Mouse (Mus musculus): ENCODE measurements around the gene Asic2. TPM values are rescaled to one million over a fixed set of nuclear protein-coding genes. Genes with fewer than 3 reads are reported as not detected.

The Asic2 gene
- polyA plus RNA-seq, 1 experiment from 2014 or later, result 0.47 TPM

GRCm38 (mm10) chr11:81100829-81101228, 867.4 kb downstream of the Asic2 start:
- H3K9ac ChIP-seq (ENCODE audit: low read length), result no peak overlapping the region
- no peak overlapping the region for H3K27ac ChIP-seq (replicated peaks)
- H3K4me3 ChIP-seq (ENCODE audit: low read depth, low read length), result no peak overlapping the region
- no peaks in the 10 kb centered on the region for H3K4me1 ChIP-seq (replicated peaks; ENCODE audit: control insufficient read depth, insufficient read depth)
- ATAC-seq (ENCODE audit: low FRiP score, low TSS enrichment) (no peak), DNase-seq (ENCODE audit: low spot score) (no peak)
- TF ChIP-seq EP300 (optimal IDR thresholded peaks at IDR 0.05) (no peak), CTCF (IDR thresholded peaks at IDR 0.05; ENCODE audit: low read depth) (no peak)
- H3K4me2 ChIP-seq (replicated peaks; ENCODE audit: low read depth), result no peak overlapping the region
- WGBS, result 64% methylated on average over 6 of the region's 6 CpGs
- no peaks in the 10 kb centered on the region for H3K36me3 ChIP-seq (ENCODE audit: control insufficient read depth, insufficient read depth, low read length)
- H3K27me3 ChIP-seq (ENCODE audit: control insufficient read depth, insufficient read depth, low read length), result no peaks in the 10 kb centered on the region
- no peaks in the 10 kb centered on the region for H3K9me3 ChIP-seq (ENCODE audit: control insufficient read depth, low read length)

DNA sequence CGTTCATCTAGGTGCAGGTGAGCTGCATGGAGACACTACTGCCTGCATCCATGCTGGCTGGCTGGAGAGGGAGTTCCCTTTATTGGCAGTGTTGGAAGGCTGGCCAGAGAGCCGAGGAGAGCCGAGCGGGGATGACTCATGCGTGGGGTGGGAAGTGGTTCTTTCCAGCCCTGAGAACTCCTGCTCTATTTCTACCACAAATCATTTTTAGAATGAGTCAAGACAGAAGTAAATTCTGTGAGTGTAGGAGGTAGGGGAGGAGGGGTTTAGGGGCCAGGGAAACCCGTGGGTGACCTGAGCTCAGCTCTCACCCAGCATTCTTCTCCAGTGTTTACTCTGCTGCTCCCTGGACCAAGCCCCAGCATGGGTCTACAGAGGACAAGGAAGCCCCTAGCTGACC, 872.2 kb downstream of the Asic2 start:
- H3K27me3 ChIP-seq (ENCODE audit: control insufficient read depth, insufficient read depth, low read length), result no peaks in the 10 kb centered on the region
- no peaks in the 10 kb centered on the region for H3K36me3 ChIP-seq (ENCODE audit: control insufficient read depth, insufficient read depth, low read length)
- DNase-seq (ENCODE audit: low spot score) (peak; percentile 56), ATAC-seq (ENCODE audit: low FRiP score, low TSS enrichment) (peak; percentile 77; the same call in 1 of the 2 replicates)
- no peak overlapping the region for H3K27ac ChIP-seq (replicated peaks)
- H3K9me3 ChIP-seq (ENCODE audit: control insufficient read depth, low read length), result no peaks in the 10 kb centered on the region
- H3K4me3 ChIP-seq (ENCODE audit: low read depth, low read length), result no peak overlapping the region
- TF ChIP-seq EP300 (optimal IDR thresholded peaks at IDR 0.05) (no peak), CTCF (IDR thresholded peaks at IDR 0.05; ENCODE audit: low read depth) (no peak)
- no peaks in the 10 kb centered on the region for H3K4me1 ChIP-seq (replicated peaks; ENCODE audit: control insufficient read depth, insufficient read depth)
- WGBS, result 16% methylated on average over 6 of the region's 6 CpGs
- H3K4me2 ChIP-seq (replicated peaks; ENCODE audit: low read depth), result no peak overlapping the region
- no peak overlapping the region for H3K9ac ChIP-seq (ENCODE audit: low read length)

DNA sequence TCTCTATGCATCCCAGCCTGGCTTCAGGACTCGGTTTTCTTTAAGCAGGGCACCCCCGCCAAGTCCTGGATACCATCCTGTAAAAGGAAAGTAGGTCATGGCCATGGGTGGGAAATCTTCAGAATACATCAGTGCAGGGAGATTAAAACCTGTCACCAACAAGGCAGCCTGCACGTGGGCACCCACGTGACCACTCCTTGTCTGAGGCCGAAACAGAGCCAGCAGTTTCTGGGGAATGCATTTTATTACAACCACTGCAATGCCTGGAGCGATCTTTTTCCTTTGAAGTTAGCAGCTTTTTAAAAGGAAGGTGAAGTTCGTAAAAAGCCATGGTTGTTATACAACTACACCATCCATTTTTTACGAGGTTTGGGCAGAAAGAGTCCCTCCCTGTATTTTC, 873.7 kb downstream of the Asic2 start:
- Histone ChIP-seq H3K27ac (replicated peaks) (no peak overlapping the region), H3K9me3 (ENCODE audit: control insufficient read depth, low read length) (no peaks in the 10 kb centered on the region), H3K4me3 (ENCODE audit: low read depth, low read length) (no peak overlapping the region), H3K27me3 (ENCODE audit: control insufficient read depth, insufficient read depth, low read length) (no peaks in the 10 kb centered on the region), H3K36me3 (ENCODE audit: control insufficient read depth, insufficient read depth, low read length) (no peaks in the 10 kb centered on the region), H3K4me1 (replicated peaks; ENCODE audit: control insufficient read depth, insufficient read depth) (no peaks in the 10 kb centered on the region), H3K9ac (ENCODE audit: low read length) (no peak overlapping the region), H3K4me2 (replicated peaks; ENCODE audit: low read depth) (no peak overlapping the region)
- DNase-seq (ENCODE audit: low spot score) (no peak), ATAC-seq (ENCODE audit: low FRiP score, low TSS enrichment) (no peak)
- 67% methylated on average over 8 of the region's 8 CpGs for WGBS
- no peak for TF ChIP-seq CTCF (IDR thresholded peaks at IDR 0.05; ENCODE audit: low read depth)
- TF ChIP-seq EP300 (optimal IDR thresholded peaks at IDR 0.05), result no peak

GRCm38 (mm10) chr11:81092161-81092560, 876.1 kb downstream of the Asic2 start:
- Histone ChIP-seq H3K9ac (ENCODE audit: low read length) (no peak overlapping the region), H3K4me1 (replicated peaks; ENCODE audit: control insufficient read depth, insufficient read depth) (no peaks in the 10 kb centered on the region), H3K9me3 (ENCODE audit: control insufficient read depth, low read length) (no peaks in the 10 kb centered on the region), H3K4me3 (ENCODE audit: low read depth, low read length) (no peak overlapping the region), H3K4me2 (replicated peaks; ENCODE audit: low read depth) (no peak overlapping the region), H3K27ac (replicated peaks) (no peak overlapping the region), H3K27me3 (ENCODE audit: control insufficient read depth, insufficient read depth, low read length) (no peaks in the 10 kb centered on the region), H3K36me3 (ENCODE audit: control insufficient read depth, insufficient read depth, low read length) (no peaks in the 10 kb centered on the region)
- 72% methylated on average over 2 of the region's 2 CpGs for WGBS
- DNase-seq (ENCODE audit: low spot score), result no peak
- no peak for ATAC-seq (ENCODE audit: low FRiP score, low TSS enrichment)
- TF ChIP-seq CTCF (IDR thresholded peaks at IDR 0.05; ENCODE audit: low read depth) (no peak), EP300 (optimal IDR thresholded peaks at IDR 0.05) (no peak)

DNA sequence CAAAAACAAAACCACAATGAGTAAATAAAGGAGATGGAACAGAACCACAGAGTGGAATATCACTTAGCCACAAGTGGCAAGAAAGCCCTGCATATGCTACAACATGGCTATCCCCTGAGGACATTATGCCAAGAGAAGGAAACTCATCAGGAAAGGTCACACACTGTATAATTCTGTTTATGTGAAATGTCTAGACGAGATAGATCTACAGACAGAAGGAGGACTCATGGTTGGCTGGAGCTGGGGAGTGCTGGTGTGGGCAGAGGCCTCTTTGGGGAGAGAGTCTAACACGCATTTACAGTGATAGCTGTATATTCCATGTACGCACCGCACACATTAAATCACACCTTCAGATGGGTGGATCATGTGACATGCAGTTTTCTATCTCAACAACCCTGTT, 884.4 kb downstream of the Asic2 start:
- WGBS, result 57% methylated on average over 4 of the region's 4 CpGs
- no peak for ATAC-seq (ENCODE audit: low FRiP score, low TSS enrichment)
- TF ChIP-seq CTCF (IDR thresholded peaks at IDR 0.05; ENCODE audit: low read depth) (no peak), EP300 (optimal IDR thresholded peaks at IDR 0.05) (no peak)
- Histone ChIP-seq H3K4me1 (replicated peaks; ENCODE audit: control insufficient read depth, insufficient read depth) (no peaks in the 10 kb centered on the region), H3K4me3 (ENCODE audit: low read depth, low read length) (no peak overlapping the region), H3K27ac (replicated peaks) (no peak overlapping the region), H3K9me3 (ENCODE audit: control insufficient read depth, low read length) (no peaks in the 10 kb centered on the region), H3K27me3 (ENCODE audit: control insufficient read depth, insufficient read depth, low read length) (no peaks in the 10 kb centered on the region), H3K9ac (ENCODE audit: low read length) (no peak overlapping the region), H3K36me3 (ENCODE audit: control insufficient read depth, insufficient read depth, low read length) (no peaks in the 10 kb centered on the region), H3K4me2 (replicated peaks; ENCODE audit: low read depth) (no peak overlapping the region)
- no peak for DNase-seq (ENCODE audit: low spot score)

GRCm38 (mm10) chr11:81080076-81080805, 888.0 kb downstream of the Asic2 start:
- no peak overlapping the region for H3K27ac ChIP-seq (replicated peaks)
- H3K36me3 ChIP-seq (ENCODE audit: control insufficient read depth, insufficient read depth, low read length), result no peaks in the 10 kb centered on the region
- TF ChIP-seq EP300 (optimal IDR thresholded peaks at IDR 0.05) (no peak), CTCF (IDR thresholded peaks at IDR 0.05; ENCODE audit: low read depth) (no peak)
- H3K9ac ChIP-seq (ENCODE audit: low read length), result no peak overlapping the region
- no peak overlapping the region for H3K4me2 ChIP-seq (replicated peaks; ENCODE audit: low read depth)
- H3K4me3 ChIP-seq (ENCODE audit: low read depth, low read length), result no peak overlapping the region
- peak; percentile 16 for DNase-seq (ENCODE audit: low spot score)
- ATAC-seq (ENCODE audit: low FRiP score, low TSS enrichment), result peak; percentile 80
- H3K4me1 ChIP-seq (replicated peaks; ENCODE audit: control insufficient read depth, insufficient read depth), result no peaks in the 10 kb centered on the region
- WGBS, result 33% methylated on average over 11 of the region's 11 CpGs
- no peaks in the 10 kb centered on the region for H3K9me3 ChIP-seq (ENCODE audit: control insufficient read depth, low read length)
- H3K27me3 ChIP-seq (ENCODE audit: control insufficient read depth, insufficient read depth, low read length), result no peaks in the 10 kb centered on the region

Measured in stomach, postnatal 0 days (tissue).